Mouse (Mus musculus): ENCODE results near the gene Sec1.

Sec1 gene

GRCm38 (mm10) chr7:45704046-45704559 is 9.9 kb upstream of the Sec1 start:
- peak; percentile 69 for DNase-seq

GRCm38 (mm10) chr7:45703521-45704033 is 9.4 kb upstream of the Sec1 start:
- no peak for DNase-seq

DNA sequence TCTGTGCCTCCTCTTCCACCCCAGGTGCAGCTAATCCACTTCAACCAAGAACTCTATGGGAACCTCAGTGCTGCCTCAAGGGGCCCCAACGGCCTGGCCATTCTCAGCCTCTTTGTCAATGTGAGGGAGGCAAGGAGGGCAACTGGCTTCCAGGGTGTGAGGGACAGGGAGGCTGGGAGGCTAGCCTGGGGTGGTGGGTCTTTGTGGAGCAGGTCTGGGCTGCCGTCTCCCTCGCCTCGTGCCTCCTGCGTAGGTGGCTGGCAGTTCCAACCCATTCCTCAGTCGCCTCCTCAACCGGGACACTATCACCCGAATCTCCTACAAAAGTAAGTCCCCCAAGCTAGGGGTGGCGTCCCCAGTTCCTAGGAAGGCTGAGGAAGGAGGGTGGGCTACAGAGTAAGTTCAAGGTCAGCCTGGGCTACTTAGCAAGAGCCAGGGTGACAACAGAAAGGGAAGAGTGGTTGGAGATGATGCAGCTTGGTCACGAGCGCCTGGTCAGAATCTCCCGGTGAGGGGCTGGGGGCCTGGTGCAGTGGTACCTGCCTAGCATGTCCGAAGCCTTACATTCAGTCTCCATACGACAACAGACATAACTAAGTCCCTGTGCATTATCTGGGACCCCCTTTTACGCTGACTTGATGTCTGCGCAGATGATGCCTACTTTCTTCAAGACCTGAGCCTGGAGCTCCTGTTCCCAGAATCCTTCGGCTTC is 8.8 kb upstream of the Sec1 start:
- no peak for DNase-seq

DNA sequence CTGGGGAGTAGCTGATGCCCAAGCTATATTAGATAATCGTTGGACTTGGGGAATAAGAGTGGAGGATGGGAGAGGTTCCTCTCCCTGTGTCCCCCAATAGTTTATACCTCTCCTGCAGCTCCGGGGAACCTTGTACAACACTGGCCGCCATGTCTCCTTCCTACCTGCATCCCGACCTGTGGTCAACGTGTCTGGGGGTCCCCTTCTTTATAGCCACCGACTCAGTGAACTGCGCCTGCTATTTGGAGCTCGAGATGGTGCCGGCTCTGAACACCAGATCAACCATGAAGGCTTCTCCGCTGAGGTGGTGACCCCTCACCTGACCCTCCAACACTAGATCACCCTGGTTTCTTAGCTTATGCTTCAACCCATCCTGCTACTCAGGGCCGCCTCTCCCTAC is 8.1 kb upstream of the Sec1 start:
- no peak for DNase-seq

- no peak for DNase-seq
Observed at GRCm38 (mm10) chr7:45701607-45702006, 7.4 kb upstream of the Sec1 start.

GRCm38 (mm10) chr7:45701072-45701471 is 6.9 kb upstream of the Sec1 start:
- DNase-seq: no peak

- DNase-seq: peak; percentile 84
Observed at GRCm38 (mm10) chr7:45700301-45701015, 6.3 kb upstream of the Sec1 start.

GRCm38 (mm10) chr7:45699523-45700141 is 5.4 kb upstream of the Sec1 start, which contains the start of gene Car11:
TSS of gene Car11 (plus strand) at chr7:45699843.
- DNase-seq: no peak

- no peak for DNase-seq
Observed at GRCm38 (mm10) chr7:45697894-45698293, 3.7 kb upstream of the Sec1 start.

GRCm38 (mm10) chr7:45695098-45695497 is 896 bp upstream of the Sec1 start:
- DNase-seq: no peak

GRCm38 (mm10) chr7:45692364-45692763 is 1.8 kb downstream of the Sec1 start:
- DNase-seq: no peak

DNA sequence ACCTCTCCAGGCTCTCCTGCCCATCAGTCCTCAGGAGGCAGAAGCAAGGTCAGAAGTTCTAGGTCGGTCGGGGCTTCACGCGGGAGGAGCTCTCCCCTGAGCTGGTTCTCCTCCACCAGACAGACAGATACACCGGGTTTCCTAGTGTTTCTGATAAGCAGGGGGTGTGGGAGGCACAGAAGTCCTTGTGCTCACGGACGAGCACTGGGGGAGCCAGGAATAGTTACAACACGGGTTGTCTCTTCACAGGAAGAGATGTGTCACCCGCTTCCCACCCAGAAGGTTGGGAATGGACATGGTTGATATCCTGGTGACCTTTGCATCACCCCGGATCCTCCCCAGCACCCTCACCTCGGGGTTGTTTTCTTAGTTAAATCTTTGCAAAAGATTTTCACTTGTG is 4.4 kb downstream of the Sec1 start:
- DNase-seq: no peak

GRCm38 (mm10) chr7:45689099-45689498 is 5.1 kb downstream of the Sec1 start:
- no peak for DNase-seq

GRCm38 (mm10) chr7:45686841-45687240 is 7.4 kb downstream of the Sec1 start:
- no peak for DNase-seq

GRCm38 (mm10) chr7:45685811-45686210 is 8.4 kb downstream of the Sec1 start:
- DNase-seq: no peak

DNA sequence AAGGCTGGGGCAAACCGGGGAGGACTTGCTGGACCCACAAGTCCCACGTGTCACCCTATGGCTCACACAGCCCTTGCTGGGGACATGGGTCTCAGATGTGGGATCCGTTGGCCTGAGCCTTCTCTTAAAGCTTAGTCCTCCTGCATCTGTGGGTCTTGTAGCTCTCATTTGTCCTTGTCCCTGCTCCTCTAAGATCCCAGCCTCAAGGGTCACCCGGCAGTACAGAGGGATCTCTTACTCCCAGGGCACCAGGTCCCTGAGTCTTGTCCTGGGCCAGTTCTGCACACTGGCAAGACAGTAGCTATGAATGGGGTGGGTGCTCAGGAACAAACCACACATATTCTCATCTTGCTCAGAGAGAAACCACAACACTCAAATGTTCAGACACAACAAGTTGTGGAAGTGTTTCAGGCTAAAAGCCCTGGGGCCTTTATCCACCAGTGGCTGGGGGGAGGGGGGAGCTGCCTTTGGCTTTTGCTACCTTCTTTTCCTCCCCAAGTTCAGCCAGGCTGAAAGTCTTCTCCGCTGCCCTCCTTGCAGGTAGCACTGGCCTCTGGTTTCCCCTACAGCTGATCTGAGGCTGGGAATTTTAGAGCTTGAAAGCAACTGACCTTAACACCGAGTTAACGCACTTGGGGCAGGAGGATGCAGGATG is 10.7 kb downstream of the Sec1 start, which contains the start of gene Ntn5:
Gene Ntn5, plus strand, starts transcription at position 627 of the 655 bp plus-strand sequence.
- DNase-seq: no peak

DNA sequence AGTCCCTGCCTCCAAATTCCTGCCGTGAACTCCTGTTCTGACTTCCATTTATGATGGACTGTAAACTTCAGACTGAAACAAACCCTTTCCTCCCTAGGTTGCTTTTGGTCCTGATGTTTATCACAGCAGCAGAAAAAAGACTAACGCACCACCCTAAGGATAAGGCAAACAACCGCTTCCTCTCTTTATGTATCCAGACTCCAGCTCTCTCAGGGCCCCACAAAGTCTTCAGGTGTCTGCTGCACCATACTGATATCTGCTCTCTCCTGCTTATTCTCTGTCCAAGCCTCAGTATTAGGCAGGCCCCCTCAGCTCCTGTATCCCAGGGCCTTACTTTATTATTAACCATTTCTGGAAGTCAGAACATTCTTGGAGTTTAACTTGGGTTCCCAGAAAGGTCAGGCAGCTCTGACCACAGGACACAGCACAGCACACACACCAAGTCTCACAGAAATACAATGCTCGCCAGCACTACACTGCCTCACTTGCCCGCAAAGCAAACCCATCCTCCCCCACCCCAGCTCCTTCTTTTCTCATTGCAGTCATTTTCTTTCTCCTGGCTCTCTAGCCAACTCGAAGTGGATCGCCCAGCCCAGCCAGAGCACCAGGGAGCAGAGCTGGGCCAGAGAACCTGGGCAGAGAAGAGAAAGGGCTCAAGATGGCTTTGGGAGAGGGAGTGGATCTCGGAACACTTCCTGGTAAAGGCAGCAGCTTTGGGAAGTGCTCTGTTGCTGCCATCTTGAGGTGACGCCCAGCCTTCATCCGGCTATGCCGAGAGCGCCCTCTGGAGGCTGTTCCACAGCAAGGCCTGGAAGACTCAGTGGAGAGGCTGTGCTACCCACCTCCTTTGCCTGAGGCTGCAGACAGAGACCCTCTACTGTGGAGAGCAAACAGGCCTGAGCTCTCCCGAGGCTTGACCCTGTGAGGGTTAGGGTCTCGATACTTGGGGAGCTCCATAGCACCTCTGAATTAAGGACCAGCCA is 11.8 kb downstream of the Sec1 start:
- peak; percentile 87 for DNase-seq

DNA sequence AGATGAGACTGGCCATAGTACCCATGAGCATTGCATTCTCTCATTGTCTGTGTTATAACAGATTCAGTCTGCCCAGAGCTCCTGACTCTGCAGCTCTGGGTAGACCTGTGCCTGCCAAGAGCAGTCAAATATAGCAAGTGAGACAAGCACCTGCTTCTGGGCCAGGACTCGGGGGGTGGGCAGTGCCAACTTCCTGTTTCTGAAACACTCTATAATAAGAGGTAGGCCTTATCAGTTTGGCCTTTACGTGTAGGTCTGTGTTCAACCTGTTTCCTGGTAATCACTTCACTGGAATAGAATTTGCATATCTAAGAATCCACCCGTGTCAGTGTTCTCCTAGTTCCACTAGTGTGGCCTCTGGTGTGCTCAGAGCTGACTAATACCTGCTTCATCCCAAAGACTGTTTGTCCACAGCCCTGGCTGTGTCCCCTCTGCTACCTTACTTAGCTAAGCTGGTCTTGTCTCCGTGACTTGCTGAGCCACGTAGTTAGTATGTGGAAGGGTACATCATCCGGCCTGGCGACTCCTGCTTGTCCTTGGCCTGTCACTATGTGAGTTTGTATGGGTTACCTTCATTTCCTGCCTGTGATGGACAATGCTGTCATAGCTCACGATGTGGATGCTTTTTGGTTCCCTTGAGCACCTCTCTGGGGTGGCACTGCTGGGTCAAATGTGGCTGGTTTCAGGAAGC is 13.0 kb downstream of the Sec1 start:
- DNase-seq: no peak

DNA sequence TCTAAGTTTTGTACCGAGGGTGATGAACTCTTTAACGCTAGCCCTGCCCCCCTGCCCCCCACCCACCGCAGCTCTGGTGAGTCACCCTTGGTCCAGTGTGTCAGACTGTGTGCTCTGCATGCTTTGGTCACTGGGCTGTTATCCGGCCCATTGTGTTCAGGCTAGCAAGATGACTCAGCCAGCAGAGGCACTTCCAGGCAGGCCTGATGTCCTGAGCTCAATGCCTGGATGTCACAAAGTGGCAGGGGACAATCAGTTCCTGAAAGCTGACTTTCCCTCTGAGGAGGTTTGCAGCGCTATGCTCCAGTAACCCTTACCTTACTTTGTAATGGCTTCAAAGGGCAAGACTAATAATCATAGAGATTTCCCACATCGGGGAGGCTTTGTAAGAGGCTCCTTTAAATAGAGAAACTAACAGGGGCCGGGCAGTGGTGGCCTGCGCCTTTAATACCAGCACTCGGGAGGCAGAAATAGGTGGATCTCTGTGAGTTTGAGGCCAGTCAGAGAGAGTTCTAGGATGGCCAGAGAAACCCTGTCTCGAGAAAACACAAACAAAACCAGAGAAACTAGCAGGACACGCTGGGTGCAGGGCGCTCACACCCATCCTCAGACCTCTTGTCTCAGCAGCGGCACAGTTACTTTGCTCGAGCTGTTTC is 14.1 kb downstream of the Sec1 start:
- no peak for DNase-seq

DNA sequence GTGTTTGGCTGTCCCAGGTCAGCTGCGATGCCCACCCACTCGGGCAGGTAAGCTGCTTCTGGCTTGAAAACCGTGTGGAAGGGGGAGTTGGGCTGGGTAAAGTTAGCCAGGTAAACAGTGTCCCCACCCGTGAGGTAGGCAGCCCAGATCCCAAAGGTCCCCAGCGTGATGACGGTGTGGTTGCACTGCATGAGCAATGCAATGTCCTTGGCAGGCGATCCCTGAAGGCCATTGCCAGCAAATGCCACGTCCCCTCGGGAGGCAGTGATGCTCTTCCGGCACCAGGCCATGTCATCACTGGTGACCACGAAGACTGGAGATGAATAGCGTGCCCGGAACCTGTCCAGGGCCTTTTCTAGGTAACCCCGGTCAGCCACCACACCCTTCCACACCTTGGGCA is 15.7 kb downstream of the Sec1 start:
- DNase-seq: no peak

Data from kidney, adult 18-20 months (tissue).